Mouse (Mus musculus): ENCODE results near the gene Ephb2.

- TF ChIP-seq CTCF (IDR thresholded peaks at IDR 0.05; ENCODE audit: low read depth, low read length) (no peak), GATA1 (IDR thresholded peaks at IDR 0.05; ENCODE audit: borderline replicate concordance, low read length) (no peak)
These were observed 12.8 kb upstream of the Ephb2 start for GRCm38 (mm10) chr4:136848565-136848964.
